Mouse (Mus musculus): ENCODE measurements around the gene Dio1. TPM values are rescaled to one million over a fixed set of nuclear protein-coding genes. Genes with fewer than 3 reads are reported as not detected.
A peak's percentile ranks its signal among the peaks of the same experiment; 100 is the strongest.

Gene Dio1
- 0.16 and 0.44 TPM in 2 replicates for polyA plus RNA-seq (2015; fragmentation: Nextera tagmentation; extraction: Ambion mirVana)

GRCm38 (mm10) chr4:107306966-107307365, at the start of gene Dio1:
Gene Dio1 (minus strand): TSS chr4:107307169.
- Histone ChIP-seq H3K27ac (ENCODE audit: low read length) (no peak within 1 kb of the TSS), H3K4me3 (ENCODE audit: low read length) (no peak within 1 kb of the TSS)

GRCm38 (mm10) chr4:107354543-107354942, 47.6 kb upstream of the Dio1 start:
- Histone ChIP-seq H3K27me3 (ENCODE audit: control insufficient read depth, insufficient read depth, low read depth, low read length) (no peaks in the 10 kb centered on the region), H3K9me3 (ENCODE audit: control insufficient read depth, low read length) (no peaks in the 10 kb centered on the region), H3K36me3 (ENCODE audit: control insufficient read depth, insufficient read depth, low read length) (peaks cover 6% of the 10 kb centered on the region), H3K4me2 (ENCODE audit: low read depth, low read length) (no peak overlapping the region), H3K27ac (ENCODE audit: low read length) (no peak overlapping the region), H3K4me1 (replicated peaks; ENCODE audit: control insufficient read depth, insufficient read depth, low read length) (no peaks in the 10 kb centered on the region), H3K9ac (ENCODE audit: low read length) (no peak overlapping the region), H3K4me3 (ENCODE audit: low read length) (no peak overlapping the region)
- WGBS = 25% methylated on average over 4 of the region's 4 CpGs
- ATAC-seq (ENCODE audit: low read depth) = no peak

More at GRCm38 (mm10) chr4:107306966-107307365, at the start of gene Dio1:
- no peak within 1 kb of the TSS for H3K4me2 ChIP-seq (ENCODE audit: low read depth, low read length)
- WGBS = 34% methylated on average over 6 of the region's 6 CpGs
- H3K9ac ChIP-seq (ENCODE audit: low read length) = no peak within 1 kb of the TSS
- peak; percentile 49; the same call in 1 of the 2 replicates for ATAC-seq (ENCODE audit: low read depth)
- H3K9me3 ChIP-seq (ENCODE audit: control insufficient read depth, low read length) = no peaks in the 10 kb centered on the region
- no peaks in the 10 kb centered on the region for H3K36me3 ChIP-seq (ENCODE audit: control insufficient read depth, insufficient read depth, low read length)
- no peaks in the 10 kb centered on the region for H3K4me1 ChIP-seq (replicated peaks; ENCODE audit: control insufficient read depth, insufficient read depth, low read length)
- no peaks in the 10 kb centered on the region for H3K27me3 ChIP-seq (ENCODE audit: control insufficient read depth, insufficient read depth, low read depth, low read length)

- Histone ChIP-seq H3K4me1 (replicated peaks; ENCODE audit: control insufficient read depth, insufficient read depth, low read length) (peaks cover under 1% of the 10 kb centered on the region), H3K4me2 (ENCODE audit: low read depth, low read length) (no peak overlapping the region), H3K9me3 (ENCODE audit: control insufficient read depth, low read length) (no peaks in the 10 kb centered on the region), H3K4me3 (ENCODE audit: low read length) (no peak overlapping the region), H3K27me3 (ENCODE audit: control insufficient read depth, insufficient read depth, low read depth, low read length) (no peaks in the 10 kb centered on the region), H3K36me3 (ENCODE audit: control insufficient read depth, insufficient read depth, low read length) (peaks cover 6% of the 10 kb centered on the region), H3K27ac (ENCODE audit: low read length) (no peak overlapping the region), H3K9ac (ENCODE audit: low read length) (no peak overlapping the region; the same call in 1 of the 2 replicates)
- WGBS = 70% methylated on average over 5 of the region's 5 CpGs
- no peak for ATAC-seq (ENCODE audit: low read depth)
Observed at GRCm38 (mm10) chr4:107354126-107354525, 47.2 kb upstream of the Dio1 start.

- H3K27me3 ChIP-seq (ENCODE audit: control insufficient read depth, insufficient read depth, low read depth, low read length) = no peaks in the 10 kb centered on the region
- peaks cover 5% of the 10 kb centered on the region for H3K4me1 ChIP-seq (replicated peaks; ENCODE audit: control insufficient read depth, insufficient read depth, low read length)
- H3K9me3 ChIP-seq (ENCODE audit: control insufficient read depth, low read length) = no peaks in the 10 kb centered on the region
- H3K27ac ChIP-seq (ENCODE audit: low read length) = no peak overlapping the region
- no peak overlapping the region for H3K4me3 ChIP-seq (ENCODE audit: low read length)
- WGBS = 84% methylated on average over 3 of the region's 3 CpGs
- no peak overlapping the region; the same call in 1 of the 2 replicates for H3K9ac ChIP-seq (ENCODE audit: low read length)
- peaks cover 5% of the 10 kb centered on the region for H3K36me3 ChIP-seq (ENCODE audit: control insufficient read depth, insufficient read depth, low read length)
- H3K4me2 ChIP-seq (ENCODE audit: low read depth, low read length) = no peak overlapping the region
- ATAC-seq (ENCODE audit: low read depth) = no peak
Observed at GRCm38 (mm10) chr4:107353612-107354011, 46.6 kb upstream of the Dio1 start.

- Histone ChIP-seq H3K27me3 (ENCODE audit: control insufficient read depth, insufficient read depth, low read depth, low read length) (no peaks in the 10 kb centered on the region), H3K4me2 (ENCODE audit: low read depth, low read length) (no peak overlapping the region), H3K4me1 (replicated peaks; ENCODE audit: control insufficient read depth, insufficient read depth, low read length) (peaks cover 6% of the 10 kb centered on the region), H3K4me3 (ENCODE audit: low read length) (no peak overlapping the region), H3K9me3 (ENCODE audit: control insufficient read depth, low read length) (no peaks in the 10 kb centered on the region), H3K9ac (ENCODE audit: low read length) (no peak overlapping the region), H3K36me3 (ENCODE audit: control insufficient read depth, insufficient read depth, low read length) (no peaks in the 10 kb centered on the region), H3K27ac (ENCODE audit: low read length) (no peak overlapping the region)
- no peak for ATAC-seq (ENCODE audit: low read depth)
Observed at GRCm38 (mm10) chr4:107351368-107351767, 44.4 kb upstream of the Dio1 start.

- H3K27me3 ChIP-seq (ENCODE audit: control insufficient read depth, insufficient read depth, low read depth, low read length) = no peaks in the 10 kb centered on the region
- H3K9me3 ChIP-seq (ENCODE audit: control insufficient read depth, low read length) = no peaks in the 10 kb centered on the region
- H3K4me3 ChIP-seq (ENCODE audit: low read length) = no peak overlapping the region
- WGBS = 48% methylated on average over 8 of the region's 8 CpGs
- H3K9ac ChIP-seq (ENCODE audit: low read length) = 0 out of 2 replicates have a peak overlapping the region, but pooled peaks have one; percentile 25
- H3K4me2 ChIP-seq (ENCODE audit: low read depth, low read length) = peak overlapping the region; percentile 1
- H3K4me1 ChIP-seq (replicated peaks; ENCODE audit: control insufficient read depth, insufficient read depth, low read length) = peaks cover 6% of the 10 kb centered on the region
- H3K36me3 ChIP-seq (ENCODE audit: control insufficient read depth, insufficient read depth, low read length) = peaks cover 2% of the 10 kb centered on the region; the same call in 1 of the 2 replicates
- peak overlapping the region; percentile 70 for H3K27ac ChIP-seq (ENCODE audit: low read length)
- ATAC-seq (ENCODE audit: low read depth) = peak; percentile 80
Observed at GRCm38 (mm10) chr4:107349311-107350008, 42.5 kb upstream of the Dio1 start.

- H3K9ac ChIP-seq (ENCODE audit: low read length) = 0 out of 2 replicates have a peak overlapping the region, but pooled peaks have one; percentile 25
- H3K27ac ChIP-seq (ENCODE audit: low read length) = peak overlapping the region; percentile 70
- H3K4me3 ChIP-seq (ENCODE audit: low read length) = no peak overlapping the region
- H3K27me3 ChIP-seq (ENCODE audit: control insufficient read depth, insufficient read depth, low read depth, low read length) = no peaks in the 10 kb centered on the region
- peak; percentile 82 for ATAC-seq (ENCODE audit: low read depth)
- peak overlapping the region; percentile 1; the same call in 1 of the 2 replicates for H3K4me2 ChIP-seq (ENCODE audit: low read depth, low read length)
- H3K4me1 ChIP-seq (replicated peaks; ENCODE audit: control insufficient read depth, insufficient read depth, low read length) = peaks cover 6% of the 10 kb centered on the region
- H3K9me3 ChIP-seq (ENCODE audit: control insufficient read depth, low read length) = no peaks in the 10 kb centered on the region
- 54% methylated on average over 20 of the region's 20 CpGs for WGBS
- H3K36me3 ChIP-seq (ENCODE audit: control insufficient read depth, insufficient read depth, low read length) = peaks cover 2% of the 10 kb centered on the region; the same call in 1 of the 2 replicates
Observed at GRCm38 (mm10) chr4:107348529-107349310, 41.8 kb upstream of the Dio1 start.

- Histone ChIP-seq H3K27me3 (ENCODE audit: control insufficient read depth, insufficient read depth, low read depth, low read length) (no peaks in the 10 kb centered on the region), H3K9ac (ENCODE audit: low read length) (no peak overlapping the region), H3K36me3 (ENCODE audit: control insufficient read depth, insufficient read depth, low read length) (peaks cover 2% of the 10 kb centered on the region; the same call in 1 of the 2 replicates), H3K4me3 (ENCODE audit: low read length) (no peak overlapping the region), H3K4me1 (replicated peaks; ENCODE audit: control insufficient read depth, insufficient read depth, low read length) (peaks cover 6% of the 10 kb centered on the region), H3K27ac (ENCODE audit: low read length) (no peak overlapping the region), H3K4me2 (ENCODE audit: low read depth, low read length) (no peak overlapping the region), H3K9me3 (ENCODE audit: control insufficient read depth, low read length) (no peaks in the 10 kb centered on the region)
- 54% methylated on average over 6 of the region's 6 CpGs for WGBS
- no peak for ATAC-seq (ENCODE audit: low read depth)
Observed at GRCm38 (mm10) chr4:107347221-107347620, 40.3 kb upstream of the Dio1 start.

- H3K27me3 ChIP-seq (ENCODE audit: control insufficient read depth, insufficient read depth, low read depth, low read length) = no peaks in the 10 kb centered on the region
- no peak overlapping the region for H3K4me2 ChIP-seq (ENCODE audit: low read depth, low read length)
- ATAC-seq (ENCODE audit: low read depth) = no peak
- WGBS = 86% methylated on average over 7 of the region's 7 CpGs
- H3K36me3 ChIP-seq (ENCODE audit: control insufficient read depth, insufficient read depth, low read length) = peaks cover 2% of the 10 kb centered on the region; the same call in 1 of the 2 replicates
- H3K9me3 ChIP-seq (ENCODE audit: control insufficient read depth, low read length) = no peaks in the 10 kb centered on the region
- H3K4me3 ChIP-seq (ENCODE audit: low read length) = no peak overlapping the region
- no peak overlapping the region for H3K9ac ChIP-seq (ENCODE audit: low read length)
- H3K27ac ChIP-seq (ENCODE audit: low read length) = no peak overlapping the region
- peaks cover 6% of the 10 kb centered on the region for H3K4me1 ChIP-seq (replicated peaks; ENCODE audit: control insufficient read depth, insufficient read depth, low read length)
Observed at GRCm38 (mm10) chr4:107344612-107345011, 37.6 kb upstream of the Dio1 start.

Data from lung, embryonic 16.5 days (tissue).